Mouse (Mus musculus) adrenal gland, adult 2 months (tissue): ENCODE data around the gene Fsd2. TPM values are rescaled to one million over a fixed set of nuclear protein-coding genes. Genes with fewer than 3 reads are reported as not detected.

ENCODE experiments used
- polyA plus RNA-seq: library from polyadenylated mRNA; depleted of rRNA; stranded (reverse); fragments of >200 nt; gene quantifications from 2 replicates; pipeline ENCODE4 v1.2.3, GENCODE M21; 2012; rRNA removed
- total RNA-seq, 2 experiments: library from RNA; stranded (reverse); gene quantifications; 2 replicates each; pipeline ENCODE4 v1.2.3; 2021

The Fsd2 gene
- total and polyA plus RNA-seq, 3 experiments: 0.51 to 1.7 (median 1.2) TPM

Other genes with a start within 250 kb of the Fsd2 start
- 1,000 to 10,000 TPM in 1 of 2 experiments, 100 to 1,000 TPM in 1; 944 to 1,235 TPM for gene Rps17, start 221.7 kb downstream of the Fsd2 start, total RNA-seq
- gene Rps17, start 221.7 kb downstream of the Fsd2 start, polyA plus RNA-seq: 351 and 362 TPM in 2 replicates
- 10 to 100 TPM; 26.2 to 34.6 TPM for gene Cpeb1, start 111.5 kb downstream of the Fsd2 start, total RNA-seq
- gene Cpeb1, start 111.5 kb downstream of the Fsd2 start, polyA plus RNA-seq: 14.2 and 15.3 TPM in 2 replicates
- 10 to 100 TPM in 1 of 2 experiments, 1 to 10 TPM in 1; 8.7 to 15.4 TPM for gene Ap3b2, start 73.0 kb downstream of the Fsd2 start, total RNA-seq
- 7.4 and 9.5 TPM in 2 replicates for gene Ap3b2, start 73.0 kb downstream of the Fsd2 start, polyA plus RNA-seq
- not detected for gene BC048679, start 68.7 kb downstream of the Fsd2 start, total RNA-seq
- gene BC048679, start 68.7 kb downstream of the Fsd2 start, polyA plus RNA-seq: not detected in 2 replicates
- gene Whamm, start 4.3 kb upstream of the Fsd2 start, total RNA-seq: 10 to 100 TPM; 16.7 to 21.7 TPM
- 48.7 and 57.5 TPM in 2 replicates for gene Whamm, start 4.3 kb upstream of the Fsd2 start, polyA plus RNA-seq
- gene Homer2, start 140.6 kb upstream of the Fsd2 start, total RNA-seq: 1 to 10 TPM; 3.6 to 6.7 TPM
- 0.58 and 0.75 TPM in 2 replicates for gene Homer2, start 140.6 kb upstream of the Fsd2 start, polyA plus RNA-seq
- 10 to 100 TPM; 36.6 to 50.2 TPM for gene Ramac, start 196.0 kb upstream of the Fsd2 start, total RNA-seq
- gene Ramac, start 196.0 kb upstream of the Fsd2 start, polyA plus RNA-seq: 2.7 and 4.5 TPM in 2 replicates
- gene 3110040N11Rik, start 222.5 kb upstream of the Fsd2 start, total RNA-seq: 10 to 100 TPM; 35.1 to 35.8 TPM
- gene 3110040N11Rik, start 222.5 kb upstream of the Fsd2 start, polyA plus RNA-seq: 15.7 and 19.3 TPM in 2 replicates